Mouse (Mus musculus) heart, postnatal 0 days (tissue): ENCODE measurements at regions not wholly inside any gene's neighbourhood (a gene's known extent, or its start where the extent isn't known, plus 50 kb on each side); places are given as distances from the start of the nearest gene placed in this dataset.
A peak's percentile ranks its signal among the peaks of the same experiment; 100 is the strongest.

Experiments used
- ATAC-seq: fragments of 200-750 bp; cut with Nextera tagmentation; 2 replicates; pipeline ENCODE4 v1.8.0; 2017; ENCODE audit warnings: low read depth, moderate number of reproducible peaks, moderate library complexity; ENCODE audit not compliant: insufficient read depth
- DNase-seq: peaks from one replicate; pipeline ENCODE4 v3.0.0-alpha.2; 2016; ENCODE audit warnings: low spot score
- H3K27ac ChIP-seq: fragments of 300-500 bp; sonication (generic); 2 replicates; pipeline ENCODE4 v1.5.1; 2014; ENCODE audit warnings: low read depth, mild to moderate bottlenecking
- H3K27me3 ChIP-seq: fragments of 300-500 bp; sonication (generic); 2 replicates; pipeline ENCODE4 v1.6.1; 2014; ENCODE audit warnings: low read length, mixed read lengths; ENCODE audit not compliant: control insufficient read depth, insufficient read depth
- H3K36me3 ChIP-seq: fragments of 300-500 bp; sonication (generic); replicated peaks from 2 replicates; pipeline ENCODE4 v1.6.1; 2014; ENCODE audit warnings: low read length, mixed read lengths; ENCODE audit not compliant: control insufficient read depth, insufficient read depth
- H3K4me1 ChIP-seq: fragments of 300-500 bp; sonication (generic); 2 replicates; pipeline ENCODE4 v1.6.1; 2014; ENCODE audit warnings: antibody characterized with exemption; ENCODE audit not compliant: control insufficient read depth, insufficient read depth
- H3K4me2 ChIP-seq: fragments of 300-500 bp; sonication (generic); 2 replicates; pipeline ENCODE4 v1.6.1; 2014; ENCODE audit warnings: low read depth, mild to moderate bottlenecking, low read length, moderate library complexity
- H3K4me3 ChIP-seq: fragments of 300-500 bp; sonication (generic); 2 replicates; pipeline ENCODE4 v1.5.1; 2014; ENCODE audit warnings: low read depth, low read length
- H3K9ac ChIP-seq: fragments of 300-500 bp; sonication (generic); replicated peaks from 2 replicates; pipeline ENCODE4 v1.6.1; 2014; ENCODE audit warnings: low read depth, low read length, mixed read lengths
- H3K9me3 ChIP-seq: fragments of 300-500 bp; sonication (generic); replicated peaks from 2 replicates; pipeline ENCODE4 v1.6.1; 2016; ENCODE audit warnings: low read length; ENCODE audit not compliant: control insufficient read depth
- CTCF ChIP-seq: IDR thresholded peaks from 2 replicates; pipeline ENCODE4 v1.5.1; 2016; ENCODE audit warnings: antibody characterized with exemption, control low read depth, low read depth
- EP300 ChIP-seq: IDR thresholded peaks from 2 replicates; pipeline ENCODE4 v1.6.1; 2016; ENCODE audit warnings: antibody characterized with exemption, low read depth
- WGBS: fragments of 180-500 bp; shearing (Covaris S2); extraction: QIAGEN DNeasy Blood & Tissue Kit; methylation state at CpG from one replicate; pipeline ENCODE4 v1.1.7; 2014; 5-methylcytosine and 5-hydroxymethylcytosine counted together

GRCm38 (mm10) chr11:32903970-32904369 lies 79.6 kb upstream of the Smim23 start:
- H3K36me3 ChIP-seq = no peaks in the 10 kb centered on the region
- no peaks in the 10 kb centered on the region for H3K9me3 ChIP-seq
- H3K4me1 ChIP-seq = 0 out of 2 replicates have a peak, but pooled peaks cover 6% of the 10 kb centered on the region
- ATAC-seq (no peak), DNase-seq (no peak)
- H3K4me3 ChIP-seq = no peak overlapping the region
- H3K9ac ChIP-seq = no peak overlapping the region
- TF ChIP-seq EP300 (no peak), CTCF (no peak)
- no peaks in the 10 kb centered on the region for H3K27me3 ChIP-seq
- no peak overlapping the region for H3K4me2 ChIP-seq
- no peak overlapping the region for H3K27ac ChIP-seq

DNA sequence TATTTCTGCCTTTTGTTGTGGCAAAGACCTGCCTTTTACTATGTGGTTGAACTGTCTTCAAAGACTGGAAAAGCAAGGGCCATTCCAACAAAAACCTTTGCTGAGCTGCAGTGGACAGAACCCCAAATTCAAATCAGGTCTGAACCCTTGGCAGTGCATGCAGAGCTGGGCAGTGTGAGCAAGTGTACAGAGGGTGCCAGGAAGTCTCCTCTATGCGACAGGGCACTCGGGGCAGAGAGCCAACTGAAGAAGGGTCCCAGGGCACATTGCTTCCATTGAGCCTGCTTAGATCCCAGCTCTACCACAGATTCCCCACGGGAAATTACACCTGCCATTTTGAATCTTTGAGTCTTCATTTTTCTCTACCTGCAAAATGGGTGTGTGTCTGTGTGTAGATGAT lies 79.0 kb upstream of the Smim23 start:
- no peak overlapping the region for H3K27ac ChIP-seq
- no peak overlapping the region for H3K4me2 ChIP-seq
- no peak for DNase-seq
- 76% methylated on average over 3 of the region's 3 CpGs for WGBS
- ATAC-seq = no peak
- no peak for TF ChIP-seq CTCF
- TF ChIP-seq EP300 = no peak
- no peak overlapping the region for H3K4me3 ChIP-seq
- H3K9ac ChIP-seq = no peak overlapping the region
- no peaks in the 10 kb centered on the region for H3K9me3 ChIP-seq
- H3K27me3 ChIP-seq = no peaks in the 10 kb centered on the region
- H3K4me1 ChIP-seq = 0 out of 2 replicates have a peak, but pooled peaks cover 6% of the 10 kb centered on the region
- H3K36me3 ChIP-seq = no peaks in the 10 kb centered on the region

DNA sequence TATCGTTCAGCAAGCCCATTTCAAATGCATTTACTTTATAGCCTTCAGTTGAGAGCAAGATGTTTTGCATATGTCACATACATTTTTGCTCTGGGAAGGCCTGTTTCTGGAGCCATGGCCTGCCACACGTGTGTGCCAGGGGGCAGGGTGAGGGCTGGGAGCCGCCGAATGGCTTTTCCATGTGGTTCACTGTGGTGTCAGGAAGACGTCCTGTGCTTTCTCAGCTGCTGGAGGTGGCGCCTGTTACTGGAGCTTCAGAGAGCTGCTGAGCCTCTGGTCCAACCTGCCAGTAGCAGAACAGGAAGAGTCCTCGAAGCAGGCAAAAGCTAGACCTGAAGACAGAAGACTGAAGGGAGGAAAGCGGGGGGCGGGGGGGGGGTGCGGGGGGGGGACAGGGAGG lies 78.5 kb upstream of the Smim23 start:
- H3K36me3 ChIP-seq = no peaks in the 10 kb centered on the region
- TF ChIP-seq EP300 = no peak
- no peak for TF ChIP-seq CTCF
- ATAC-seq (no peak), DNase-seq (no peak)
- no peak overlapping the region for H3K27ac ChIP-seq
- no peaks in the 10 kb centered on the region for H3K9me3 ChIP-seq
- no peak overlapping the region for H3K4me2 ChIP-seq
- WGBS = 49% methylated on average over 5 of the region's 10 CpGs
- no peak overlapping the region for H3K9ac ChIP-seq
- H3K27me3 ChIP-seq = 0 out of 2 replicates have a peak, but pooled peaks cover under 1% of the 10 kb centered on the region
- H3K4me3 ChIP-seq = no peak overlapping the region
- 0 out of 2 replicates have a peak, but pooled peaks cover 5% of the 10 kb centered on the region for H3K4me1 ChIP-seq

DNA sequence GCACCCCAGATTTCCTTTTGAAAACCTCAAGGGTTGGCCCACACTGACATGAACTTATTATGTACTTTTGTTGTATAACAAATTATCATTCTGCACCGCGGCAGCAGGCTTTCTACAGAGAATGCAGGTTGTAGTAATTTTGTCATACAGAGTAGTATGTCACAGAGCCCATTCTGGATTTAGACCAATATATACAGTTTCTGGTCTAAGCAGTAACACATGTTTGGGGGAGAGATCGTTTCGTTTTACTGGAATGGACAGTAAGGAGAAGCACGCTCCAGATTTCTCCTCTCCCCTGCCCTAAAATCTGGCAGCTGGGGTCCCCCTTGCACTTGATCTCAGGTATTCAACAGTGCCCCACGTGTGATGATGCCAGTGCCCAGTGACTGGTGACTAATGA lies 76.0 kb upstream of the Smim23 start:
- H3K4me1 ChIP-seq = no peaks in the 10 kb centered on the region
- no peak overlapping the region for H3K9ac ChIP-seq
- DNase-seq (no peak), ATAC-seq (no peak)
- H3K36me3 ChIP-seq = no peaks in the 10 kb centered on the region
- 0 out of 2 replicates have a peak, but pooled peaks cover 3% of the 10 kb centered on the region for H3K27me3 ChIP-seq
- 82% methylated on average over 6 of the region's 6 CpGs for WGBS
- TF ChIP-seq EP300 (no peak), CTCF (no peak)
- H3K4me3 ChIP-seq = no peak overlapping the region
- no peak overlapping the region for H3K27ac ChIP-seq
- no peaks in the 10 kb centered on the region for H3K9me3 ChIP-seq
- H3K4me2 ChIP-seq = no peak overlapping the region

DNA sequence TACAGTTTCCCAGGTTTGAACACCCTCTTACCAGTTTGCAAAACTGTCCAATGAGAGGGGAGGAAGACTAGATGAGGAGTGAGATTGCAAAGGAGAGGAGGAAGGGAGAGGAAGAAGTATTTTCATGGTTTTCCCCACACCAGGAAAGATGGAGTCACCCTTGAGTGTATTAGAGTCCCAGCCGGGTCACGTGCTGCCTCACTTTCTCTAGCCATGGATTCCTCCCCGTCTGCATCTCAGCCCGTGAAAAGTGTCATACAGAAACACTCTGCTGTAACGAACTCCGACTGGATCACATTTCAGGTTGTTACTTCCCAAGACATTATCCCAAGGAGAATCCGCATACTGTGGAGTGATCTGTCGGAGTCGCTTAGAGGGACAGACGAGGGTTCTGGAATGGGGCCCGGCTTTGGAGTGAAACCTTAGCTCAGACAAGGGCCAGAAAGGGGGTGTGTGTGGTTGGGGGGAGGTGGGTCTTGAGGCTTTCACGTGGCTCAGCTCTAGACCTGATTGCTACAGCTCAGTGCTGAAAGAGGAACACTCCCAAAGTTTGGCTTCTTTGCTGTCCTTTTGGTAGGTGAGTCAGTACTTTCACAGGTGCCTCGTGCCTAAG lies 75.3 kb upstream of the Smim23 start:
- TF ChIP-seq CTCF (no peak), EP300 (no peak)
- no peaks in the 10 kb centered on the region for H3K4me1 ChIP-seq
- H3K27me3 ChIP-seq = 0 out of 2 replicates have a peak, but pooled peaks cover 3% of the 10 kb centered on the region
- H3K4me2 ChIP-seq = no peak overlapping the region
- no peak overlapping the region for H3K27ac ChIP-seq
- no peak for ATAC-seq
- H3K36me3 ChIP-seq = no peaks in the 10 kb centered on the region
- H3K4me3 ChIP-seq = no peak overlapping the region
- no peaks in the 10 kb centered on the region for H3K9me3 ChIP-seq
- 52% methylated on average over 13 of the region's 13 CpGs for WGBS
- DNase-seq = no peak
- H3K9ac ChIP-seq = no peak overlapping the region

GRCm38 (mm10) chr11:32895400-32895799 lies 71.0 kb upstream of the Smim23 start:
- WGBS = 52% methylated on average over 3 of the region's 3 CpGs
- no peak overlapping the region for H3K4me2 ChIP-seq
- no peaks in the 10 kb centered on the region for H3K9me3 ChIP-seq
- no peaks in the 10 kb centered on the region for H3K36me3 ChIP-seq
- no peak for ATAC-seq
- no peak overlapping the region for H3K27ac ChIP-seq
- no peaks in the 10 kb centered on the region for H3K4me1 ChIP-seq
- H3K27me3 ChIP-seq = 0 out of 2 replicates have a peak, but pooled peaks cover 7% of the 10 kb centered on the region
- no peak overlapping the region for H3K9ac ChIP-seq
- no peak for TF ChIP-seq EP300
- TF ChIP-seq CTCF = peak; percentile 31
- no peak overlapping the region for H3K4me3 ChIP-seq
- no peak for DNase-seq
